Mouse (Mus musculus) embryonic fibroblast, embryonic 13.5 days (primary cell): Measurements from ENCODE around the gene Sepsecs.

ENCODE experiments used
- CTCF ChIP-seq: IDR thresholded peaks from 2 replicates; pipeline ENCODE4 v1.5.1; 2011; ENCODE audit warnings: mild to moderate bottlenecking, control low read depth, low read length, moderate library complexity, borderline replicate concordance; ENCODE audit not compliant: insufficient read depth
- POLR2A ChIP-seq: IDR thresholded peaks from 2 replicates; pipeline ENCODE4 v1.6.1; 2011; ENCODE audit warnings: low read depth, mild to moderate bottlenecking, control low read depth, low read length, moderate library complexity

- TF ChIP-seq POLR2A (no peak), CTCF (no peak)
Observed at GRCm38 (mm10) chr5:52655992-52656391, 13.5 kb downstream of the Sepsecs start.
